Mouse (Mus musculus) spleen, adult 10 weeks (tissue): Measurements from ENCODE around the gene Lonrf3. TPM values are rescaled to one million over a fixed set of nuclear protein-coding genes. Genes with fewer than 3 reads are reported as not detected.

Source experiments
- polyA plus RNA-seq: library from polyadenylated mRNA; stranded (reverse); fragments of 350-450 nt; fragmentation: Illumina TruSeq; extraction: RNeasy Lipid Tissue Mini Kit (QIAGEN cat#74804); gene quantifications from one replicate; pipeline ENCODE4 v1.2.3, GENCODE M21; 2015; ENCODE audit warnings: low replicate concordance; ENCODE audit not compliant: insufficient read depth

Gene Lonrf3
- polyA plus RNA-seq, result 0.50 TPM

GRCm38 (mm10) chrX:36328271-36329039, at the start of gene Lonrf3:
Gene Lonrf3 (plus strand): TSS chrX:36328353.

GRCm38 (mm10) chrX:36400980-36401379, 72.8 kb downstream of the Lonrf3 start, which contains the start of gene Gm6268:
Gene Gm6268 (plus strand): TSS chrX:36401280.

Other genes with a start within 250 kb of the Lonrf3 start
- 26.4 TPM for gene Il13ra1, start 216.2 kb upstream of the Lonrf3 start, polyA plus RNA-seq
- 0.15 TPM for gene Zcchc12, start 132.4 kb upstream of the Lonrf3 start, polyA plus RNA-seq
- not detected for gene Gm6268, start 72.9 kb downstream of the Lonrf3 start, polyA plus RNA-seq
- gene Gm14569, start 163.5 kb downstream of the Lonrf3 start, polyA plus RNA-seq, result not detected